8 mouse cellular contexts compared by ENCODE assay signal in genomic region chr3:116808507-116809217, GRCm38 (mm10). TPM values are rescaled to one million over a fixed set of nuclear protein-coding genes. Genes with fewer than 3 reads are reported as not detected.
DNase-seq lines count a peak whose midpoint lies in the region; ATAC-seq and TF ChIP-seq lines count a peak whose summit lies in the region.

No protein-coding gene starts in this region.

- WGBS in limb, embryonic 14.5 days = 61% methylated on average over 10 of the region's 10 CpGs
- 65% methylated on average over 10 of the region's 10 CpGs for WGBS in midbrain, embryonic 14.5 days

- ATAC-seq in granulocyte monocyte progenitor cell, adult 5-6 weeks (replicated peaks; ENCODE audit: poor library complexity, severe bottlenecking) = peak; percentile 74
- ATAC-seq in limb, embryonic 14.5 days (ENCODE audit: low FRiP score, low read depth) = peak; percentile 24
- ATAC-seq in midbrain, embryonic 14.5 days (ENCODE audit: low FRiP score, low TSS enrichment) = peak; percentile 61

- H3K36me3 ChIP-seq in limb, embryonic 14.5 days (ENCODE audit: control insufficient read depth, insufficient read depth, low read length) = 0 out of 2 replicates have a peak, but pooled peaks cover 2% of the 10 kb centered on the region
- H3K36me3 ChIP-seq in midbrain, embryonic 14.5 days (ENCODE audit: control insufficient read depth, insufficient read depth, low read length) = 0 out of 2 replicates have a peak, but pooled peaks cover 6% of the 10 kb centered on the region

- peak; percentile 26 to 27 for DNase-seq in lung, adult 18-20 months
- no peak for DNase-seq in lung, postnatal 10 days
- DNase-seq in limb, embryonic 14.5 days (ENCODE audit: low spot score) = no peak
- DNase-seq in midbrain, embryonic 14.5 days = no peak
- DNase-seq in retina, postnatal 1 day = no peak
- DNase-seq in layer of hippocampus, postnatal 36 days = no peak

- H3K9me3 ChIP-seq in limb, embryonic 14.5 days (ENCODE audit: control insufficient read depth, low read length) = no peaks in the 10 kb centered on the region
- H3K9me3 ChIP-seq in midbrain, embryonic 14.5 days (ENCODE audit: control insufficient read depth, low read length) = no peaks in the 10 kb centered on the region

- H3K4me2 ChIP-seq in limb, embryonic 14.5 days (replicated peaks; ENCODE audit: low read depth, low read length, severe bottlenecking) = peak overlapping the region; percentile 66
- H3K4me2 ChIP-seq in midbrain, embryonic 14.5 days (ENCODE audit: low read length) = peak overlapping the region; percentile 81

- H3K27ac ChIP-seq in brown adipose tissue, adult 24 weeks (replicated peaks; ENCODE audit: low read depth, low read length) = peak overlapping the region; percentile 44
- H3K27ac ChIP-seq in limb, embryonic 14.5 days (replicated peaks; ENCODE audit: low read depth, low read length) = peak overlapping the region; percentile 84
- peak overlapping the region; percentile 87; the same call in 1 of the 2 replicates for H3K27ac ChIP-seq in midbrain, embryonic 14.5 days (replicated peaks; ENCODE audit: low read depth, low read length)

- H3K4me3 ChIP-seq in brown adipose tissue, adult 24 weeks (ENCODE audit: insufficient read depth, low read depth, low read length) = peak overlapping the region; percentile 93
- peak overlapping the region; percentile 81 for H3K4me3 ChIP-seq in limb, embryonic 14.5 days (replicated peaks; ENCODE audit: low read length)
- peak overlapping the region; percentile 70 for H3K4me3 ChIP-seq in midbrain, embryonic 14.5 days (replicated peaks; ENCODE audit: low read depth, low read length)

- no peaks in the 10 kb centered on the region; the same call in none of the 2 replicates for H3K4me1 ChIP-seq in brown adipose tissue, adult 24 weeks (ENCODE audit: control insufficient read depth, insufficient read depth, insufficient read length, low read length)
- 0 out of 2 replicates have a peak, but pooled peaks cover 2% of the 10 kb centered on the region for H3K4me1 ChIP-seq in limb, embryonic 14.5 days (ENCODE audit: control insufficient read depth, insufficient read depth, low read length)
- peaks cover 9% of the 10 kb centered on the region; the same call in 1 of the 2 replicates for H3K4me1 ChIP-seq in midbrain, embryonic 14.5 days (ENCODE audit: control insufficient read depth, insufficient read depth, low read length)

- no peak for TF ChIP-seq POLR2A in limb, embryonic 14.5 days (IDR thresholded peaks at IDR 0.05; ENCODE audit: borderline replicate concordance, extremely low read depth, insufficient read depth, insufficient read length)

- peak overlapping the region; percentile 74 for H3K9ac ChIP-seq in limb, embryonic 14.5 days (ENCODE audit: low read depth, low read length, severe bottlenecking)
- peak overlapping the region; percentile 72 for H3K9ac ChIP-seq in midbrain, embryonic 14.5 days (replicated peaks; ENCODE audit: low read length)

- H3K27me3 ChIP-seq in limb, embryonic 14.5 days (ENCODE audit: control insufficient read depth, insufficient read depth, low read length) = no peaks in the 10 kb centered on the region
- no peaks in the 10 kb centered on the region for H3K27me3 ChIP-seq in midbrain, embryonic 14.5 days (ENCODE audit: control insufficient read depth, insufficient read depth, low read length)

RNA-seq across cellular contexts. Expression of gene Agl, which starts 0.7 kb away (rescaled TPM):
- polyA plus RNA-seq in brown adipose tissue, adult 24 weeks (2012; ENCODE audit: insufficient read depth, insufficient read length, missing spikeins) = 68.4 and 87.7 TPM in 2 replicates
- total RNA-seq in granulocyte monocyte progenitor cell, adult 5-6 weeks (2014; fragmentation: Nextera tagmentation) = 21.0 and 26.1 TPM in 2 replicates
- total RNA-seq in granulocyte monocyte progenitor cell, adult 5-6 weeks (2017) = 11.1 and 12.5 TPM in 2 replicates
- 16.0 and 18.0 TPM in 2 replicates for polyA plus RNA-seq in limb, embryonic 14.5 days (2012; rRNA removed)
- polyA plus RNA-seq in limb, embryonic 14.5 days (2014; fragmentation: Nextera tagmentation; extraction: Ambion mirVana) = 25.1 and 26.9 TPM in 2 replicates
- 12.3 and 17.4 TPM in 2 replicates for polyA plus RNA-seq in midbrain, embryonic 14.5 days (2014; fragmentation: Nextera tagmentation; extraction: Ambion mirVana)
- total RNA-seq in layer of hippocampus, postnatal 36 days (2021) = 10 to 100 TPM; 24.9 to 28.4 TPM

RNA-seq across cellular contexts. Expression of gene Frrs1, which starts 50.6 kb away (rescaled TPM):
- 5.1 and 8.2 TPM in 2 replicates for polyA plus RNA-seq in brown adipose tissue, adult 24 weeks (2012; ENCODE audit: insufficient read depth, insufficient read length, missing spikeins)
- total RNA-seq in granulocyte monocyte progenitor cell, adult 5-6 weeks (2014; fragmentation: Nextera tagmentation) = 77.3 and 86.5 TPM in 2 replicates
- 40.2 and 56.2 TPM in 2 replicates for total RNA-seq in granulocyte monocyte progenitor cell, adult 5-6 weeks (2017)
- polyA plus RNA-seq in limb, embryonic 14.5 days (2012; rRNA removed) = 6.4 and 8.2 TPM in 2 replicates
- polyA plus RNA-seq in limb, embryonic 14.5 days (2014; fragmentation: Nextera tagmentation; extraction: Ambion mirVana) = 12.4 and 13.2 TPM in 2 replicates
- polyA plus RNA-seq in midbrain, embryonic 14.5 days (2014; fragmentation: Nextera tagmentation; extraction: Ambion mirVana) = 4.0 and 5.6 TPM in 2 replicates
- total RNA-seq in layer of hippocampus, postnatal 36 days (2021) = 1 to 10 TPM in 1 of 2 experiments, under 1 TPM in 1; 0.77 to 1.5 TPM

Comparison
In these comparisons a context has a peak if more than half of its experiments do, and no peak if none do; other contexts are left out.
1. DNase-seq: peak in lung, adult 18-20 months (2 of 2); none in lung, postnatal 10 days (single experiment), limb, embryonic 14.5 days (single experiment), midbrain, embryonic 14.5 days (single experiment), retina, postnatal 1 day (single experiment) and layer of hippocampus, postnatal 36 days (0 of 2).
2. ATAC-seq: peak in every context shown above with its lines; median percentile 74 in granulocyte monocyte progenitor cell, adult 5-6 weeks; 61 in midbrain, embryonic 14.5 days; 24 in limb, embryonic 14.5 days.
3. Peak in every context shown above with its lines, with median percentiles within 50 percentile points of each other: H3K27ac ChIP-seq and H3K4me3 ChIP-seq.